Mouse (Mus musculus) stomach, embryonic 16.5 days (tissue): Measurements from ENCODE around the gene March4. TPM values are rescaled to one million over a fixed set of nuclear protein-coding genes. Genes with fewer than 3 reads are reported as not detected.

Experiments
- ATAC-seq: fragments of 200-750 bp; cut with Nextera tagmentation; 2 replicates; pipeline ENCODE4 v1.8.0; 2017; ENCODE audit warnings: moderate number of reproducible peaks, moderate TSS enrichment; ENCODE audit not compliant: insufficient read depth, low FRiP score
- H3K27ac ChIP-seq: fragments of 300-500 bp; sonication (generic); 2 replicates; pipeline ENCODE4 v1.5.1; 2014; ENCODE audit warnings: low read length
- H3K27me3 ChIP-seq: fragments of 300-500 bp; sonication (generic); 2 replicates; pipeline ENCODE4 v1.6.1; 2014; ENCODE audit warnings: low read length, control low read depth, mixed read lengths; ENCODE audit not compliant: control insufficient read depth, insufficient read depth
- H3K36me3 ChIP-seq: fragments of 300-500 bp; sonication (generic); 2 replicates; pipeline ENCODE4 v1.6.1; 2014; ENCODE audit warnings: low read length; ENCODE audit not compliant: control insufficient read depth, insufficient read depth
- H3K4me1 ChIP-seq: fragments of 300-500 bp; sonication (generic); 2 replicates; pipeline ENCODE4 v1.6.1; 2014; ENCODE audit warnings: low read length, control low read depth, mixed read lengths; ENCODE audit not compliant: control insufficient read depth, insufficient read depth
- H3K4me2 ChIP-seq: fragments of 300-500 bp; sonication (generic); 2 replicates; pipeline ENCODE4 v1.6.1; 2014; ENCODE audit warnings: low read depth, low read length, mixed read lengths
- H3K4me3 ChIP-seq: fragments of 300-500 bp; sonication (generic); replicated peaks from 2 replicates; pipeline ENCODE4 v1.5.1; 2014; ENCODE audit warnings: mild to moderate bottlenecking, low read length
- H3K9ac ChIP-seq: fragments of 300-500 bp; sonication (generic); 2 replicates; pipeline ENCODE4 v1.6.1; 2014; ENCODE audit warnings: low read length
- H3K9me3 ChIP-seq: fragments of 300-500 bp; sonication (generic); replicated peaks from 2 replicates; pipeline ENCODE4 v1.6.1; 2016; ENCODE audit warnings: low read length, control low read depth; ENCODE audit not compliant: control insufficient read depth
- WGBS: fragments of 180-500 bp; shearing (Covaris S2); extraction: QIAGEN DNeasy Blood & Tissue Kit; methylation state at CpG from one replicate; pipeline ENCODE4 v1.1.7; 2014; 5-methylcytosine and 5-hydroxymethylcytosine counted together
- polyA plus RNA-seq: library from polyadenylated mRNA; unstranded; fragments of >200 nt; fragmentation: Nextera tagmentation; extraction: Ambion mirVana; gene quantifications from 2 replicates; pipeline ENCODE4 v1.2.1, GENCODE M21; 2015

Gene March4
- polyA plus RNA-seq, 1 experiment from 2014 or later: 0.14 TPM

DNA sequence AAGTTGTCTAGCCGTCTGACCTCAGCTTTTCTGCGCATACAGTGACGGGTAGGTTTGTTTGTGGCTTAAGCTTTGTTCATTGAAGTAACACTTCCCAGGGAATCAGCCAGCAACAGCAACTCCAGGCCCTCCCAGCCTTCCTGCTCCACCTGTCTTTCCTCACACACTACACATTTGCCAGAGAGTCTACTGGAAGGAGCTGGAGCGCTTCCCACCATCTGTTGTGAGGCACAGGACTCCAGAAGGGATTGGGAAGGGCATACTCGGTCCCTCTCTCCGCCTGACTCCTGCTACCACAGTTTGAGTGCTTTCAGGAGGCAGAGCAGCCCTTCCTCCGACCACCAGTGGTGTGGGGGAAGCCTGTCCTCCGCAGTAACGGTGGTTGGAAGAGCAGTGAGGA lies 136.1 kb downstream of the March4 start:
- Histone ChIP-seq H3K9me3 (no peaks in the 10 kb centered on the region), H3K4me2 (no peak overlapping the region), H3K27ac (no peak overlapping the region), H3K4me1 (peaks cover 6% of the 10 kb centered on the region; the same call in 1 of the 2 replicates), H3K4me3 (no peak overlapping the region), H3K36me3 (no peaks in the 10 kb centered on the region), H3K9ac (no peak overlapping the region), H3K27me3 (no peaks in the 10 kb centered on the region)
- ATAC-seq: no peak
- 61% methylated on average over 9 of the region's 9 CpGs for WGBS

DNA sequence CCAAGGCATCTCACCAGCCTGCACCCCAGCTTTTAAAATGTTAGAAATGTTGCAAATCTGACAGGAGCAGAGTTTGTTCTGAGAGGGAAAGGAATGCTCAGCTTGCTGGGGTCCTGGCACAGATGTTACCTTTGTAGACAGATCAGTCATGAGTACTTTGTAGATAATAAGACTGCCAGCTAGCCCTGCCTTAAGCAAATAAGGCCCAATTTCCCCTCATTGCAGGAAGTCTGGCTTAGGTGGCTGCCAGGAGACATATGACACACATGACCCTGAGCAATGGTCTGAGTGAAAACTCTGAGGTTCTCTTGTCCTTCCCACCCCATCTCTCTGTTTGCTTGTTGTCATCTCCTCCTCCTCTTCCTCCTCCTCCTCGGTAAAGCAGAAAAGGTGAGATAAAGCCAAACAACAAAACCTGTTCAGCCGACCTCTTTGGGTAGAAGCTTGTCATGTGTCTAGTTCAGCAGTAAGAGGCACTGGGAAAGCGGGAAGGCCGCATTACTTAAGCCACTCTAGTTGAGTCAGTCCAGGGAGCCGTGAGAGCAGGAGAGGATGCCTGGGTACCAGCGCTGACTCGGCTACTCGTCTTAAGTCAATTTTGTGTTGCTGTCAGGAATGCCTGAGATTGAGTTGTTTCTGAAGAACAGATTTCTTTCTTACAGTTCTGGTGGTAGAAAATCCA lies 136.9 kb downstream of the March4 start:
- peaks cover 6% of the 10 kb centered on the region; the same call in 1 of the 2 replicates for H3K4me1 ChIP-seq
- no peak for ATAC-seq

DNA sequence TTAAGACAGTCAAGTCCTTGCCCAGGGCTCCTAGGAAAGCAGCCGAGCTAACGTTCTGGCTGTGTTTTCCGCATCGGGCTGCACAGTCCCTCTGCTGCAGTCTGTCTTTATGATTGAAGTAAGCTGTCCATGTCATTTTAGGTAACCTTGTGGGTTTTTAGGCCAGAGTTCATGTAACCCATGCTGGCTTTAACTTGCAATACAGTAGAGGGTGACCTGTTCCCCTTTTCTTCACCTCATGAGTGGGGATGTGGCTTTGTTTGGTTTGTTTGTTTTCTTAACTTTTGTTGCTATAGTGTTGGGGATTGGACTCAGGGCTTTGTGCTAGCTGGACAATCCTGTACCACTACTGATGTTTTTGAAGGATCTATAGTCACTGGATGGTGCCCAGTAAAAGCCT lies 146.3 kb downstream of the March4 start:
- 80% methylated on average over 4 of the region's 4 CpGs for WGBS
- Histone ChIP-seq H3K9me3 (no peaks in the 10 kb centered on the region), H3K9ac (no peak overlapping the region), H3K4me2 (no peak overlapping the region), H3K4me1 (no peaks in the 10 kb centered on the region), H3K27me3 (no peaks in the 10 kb centered on the region), H3K4me3 (no peak overlapping the region), H3K36me3 (peaks cover 6% of the 10 kb centered on the region; the same call in 1 of the 2 replicates), H3K27ac (no peak overlapping the region)
- ATAC-seq: no peak

More for the DNA sequence above, 136.9 kb downstream of the March4 start:
- no peaks in the 10 kb centered on the region for H3K9me3 ChIP-seq
- no peak overlapping the region for H3K4me3 ChIP-seq
- H3K9ac ChIP-seq: no peak overlapping the region
- 55% methylated on average over 8 of the region's 8 CpGs for WGBS
- H3K27me3 ChIP-seq: no peaks in the 10 kb centered on the region
- H3K4me2 ChIP-seq: no peak overlapping the region
- H3K36me3 ChIP-seq: peaks cover 7% of the 10 kb centered on the region; the same call in 1 of the 2 replicates
- no peak overlapping the region for H3K27ac ChIP-seq

DNA sequence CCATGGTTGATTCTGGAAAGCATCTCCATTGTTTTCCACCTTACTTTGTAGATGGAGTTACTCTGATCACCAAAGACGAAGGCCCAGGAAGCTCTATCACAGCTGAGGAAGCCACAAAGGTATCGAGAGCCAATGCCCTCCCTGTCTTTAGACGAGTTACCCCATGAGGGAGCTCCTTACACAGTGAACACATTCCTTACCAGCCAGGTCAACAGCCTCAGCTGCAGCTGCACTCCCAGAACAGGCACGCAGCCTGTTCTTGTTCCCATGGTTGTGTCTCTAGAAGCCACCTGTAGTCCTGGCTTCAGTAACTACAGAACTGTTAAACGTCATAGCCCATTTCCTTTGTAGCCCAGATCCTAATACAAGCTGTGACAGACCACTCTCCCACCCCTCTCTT lies 153.1 kb downstream of the March4 start:
- ATAC-seq: no peak
- Histone ChIP-seq H3K9me3 (no peaks in the 10 kb centered on the region), H3K4me3 (no peak overlapping the region), H3K27me3 (no peaks in the 10 kb centered on the region), H3K9ac (no peak overlapping the region), H3K36me3 (no peaks in the 10 kb centered on the region; the same call in 1 of the 2 replicates), H3K4me1 (no peaks in the 10 kb centered on the region), H3K4me2 (no peak overlapping the region), H3K27ac (no peak overlapping the region)
- WGBS: 76% methylated on average over 5 of the region's 5 CpGs

DNA sequence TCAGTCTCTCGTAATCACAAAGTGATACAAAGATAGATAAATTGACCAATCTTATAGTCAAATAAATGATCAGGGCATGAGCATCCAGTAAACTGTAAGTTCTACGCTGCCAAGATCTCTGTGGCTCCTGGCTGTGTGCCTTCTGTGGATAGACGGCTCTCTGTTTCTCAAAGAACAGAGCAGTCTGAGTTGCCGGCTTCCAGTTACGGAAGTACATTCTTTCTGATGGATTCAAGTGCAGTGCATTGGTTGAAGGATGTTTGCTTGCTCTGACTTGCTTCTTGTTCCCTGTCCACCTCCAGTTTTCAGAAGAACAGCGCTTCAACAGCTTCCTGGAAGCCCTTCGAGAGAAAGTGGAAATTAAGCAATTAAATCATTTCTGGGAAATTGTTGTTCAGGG lies 153.7 kb downstream of the March4 start:
- Histone ChIP-seq H3K9ac (no peak overlapping the region), H3K4me3 (no peak overlapping the region), H3K27me3 (no peaks in the 10 kb centered on the region), H3K36me3 (no peaks in the 10 kb centered on the region; the same call in 1 of the 2 replicates), H3K4me1 (no peaks in the 10 kb centered on the region), H3K4me2 (no peak overlapping the region), H3K27ac (no peak overlapping the region), H3K9me3 (no peaks in the 10 kb centered on the region)
- no peak for ATAC-seq
- WGBS: 84% methylated on average over 7 of the region's 7 CpGs

DNA sequence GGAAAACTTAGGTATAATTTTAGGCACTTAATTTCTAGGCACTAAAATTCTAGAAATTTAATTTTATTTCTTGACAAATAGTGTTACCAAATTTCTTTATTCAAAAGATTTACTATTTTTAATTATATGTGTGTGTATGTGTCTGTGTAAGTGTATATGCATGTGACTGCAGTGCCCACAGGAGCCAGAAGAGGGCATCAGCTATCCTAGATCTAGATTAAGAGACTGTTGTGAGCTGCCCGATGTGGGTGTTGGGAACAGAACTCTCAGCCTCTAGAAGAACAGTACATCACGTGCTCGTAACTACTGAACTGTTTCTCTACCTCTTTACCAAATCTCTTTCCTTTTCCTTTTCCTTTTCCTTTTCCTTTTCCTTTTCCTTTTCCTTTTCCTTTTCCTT lies 156.2 kb downstream of the March4 start:
- no peak for ATAC-seq
- Histone ChIP-seq H3K4me1 (no peaks in the 10 kb centered on the region), H3K9me3 (no peaks in the 10 kb centered on the region), H3K27ac (no peak overlapping the region), H3K9ac (no peak overlapping the region), H3K27me3 (no peaks in the 10 kb centered on the region), H3K4me2 (no peak overlapping the region), H3K36me3 (no peaks in the 10 kb centered on the region; the same call in 1 of the 2 replicates), H3K4me3 (no peak overlapping the region)
- WGBS: 97% methylated on average over 3 of the region's 3 CpGs

DNA sequence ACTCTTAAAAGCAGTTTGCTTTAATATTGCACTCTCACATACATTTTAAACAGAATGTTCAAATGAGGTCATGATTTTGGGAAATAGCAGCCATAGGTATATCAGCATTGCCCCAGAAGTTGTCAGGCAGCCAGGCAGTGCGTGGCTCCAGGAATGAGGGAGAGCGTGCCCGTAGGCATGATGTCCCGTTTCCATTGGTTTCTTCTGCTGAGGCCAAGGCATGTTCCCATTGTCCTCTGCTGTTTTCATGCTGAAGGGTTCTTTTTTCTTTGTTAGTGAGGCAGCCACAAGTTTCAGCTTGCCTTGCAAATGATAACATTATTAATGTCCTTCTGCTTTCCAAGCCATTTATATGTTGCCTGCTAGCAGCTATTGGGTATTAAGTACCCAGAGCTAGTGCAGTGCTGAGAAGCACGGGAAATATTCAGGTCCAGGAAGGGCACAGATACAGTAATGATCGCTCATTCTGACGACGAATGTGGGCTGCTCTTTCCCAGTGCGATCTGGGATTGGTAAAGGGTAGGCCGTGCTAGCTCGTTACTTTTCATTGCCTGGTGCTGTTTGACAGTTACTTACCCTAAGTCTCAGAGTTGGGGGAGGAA lies 156.9 kb downstream of the March4 start:
- Histone ChIP-seq H3K27ac (no peak overlapping the region), H3K27me3 (no peaks in the 10 kb centered on the region), H3K4me1 (no peaks in the 10 kb centered on the region), H3K36me3 (no peaks in the 10 kb centered on the region; the same call in 1 of the 2 replicates), H3K4me2 (no peak overlapping the region), H3K4me3 (no peak overlapping the region), H3K9me3 (no peaks in the 10 kb centered on the region), H3K9ac (no peak overlapping the region)
- no peak for ATAC-seq
- WGBS: 88% methylated on average over 11 of the region's 11 CpGs

DNA sequence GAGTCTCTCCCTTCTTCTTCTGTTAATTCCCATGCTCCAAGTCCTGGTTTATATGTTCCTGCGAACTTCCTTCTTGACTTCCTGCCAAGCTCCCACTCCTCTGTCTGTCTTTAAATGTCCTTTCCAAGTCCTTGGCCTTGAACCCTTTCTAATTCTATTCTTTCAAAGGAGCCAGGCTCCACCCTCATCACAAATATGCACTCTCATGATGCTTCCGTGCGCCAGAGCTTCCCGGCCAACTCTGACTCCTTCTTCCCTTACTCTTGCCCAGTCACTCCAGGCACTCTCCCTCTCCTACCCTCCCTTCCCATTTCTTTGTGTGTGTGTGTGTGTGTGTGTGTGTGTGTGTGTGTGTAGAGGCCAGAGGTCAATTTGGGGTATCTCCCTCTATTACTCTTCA lies 158.6 kb downstream of the March4 start:
- no peaks in the 10 kb centered on the region for H3K27me3 ChIP-seq
- H3K36me3 ChIP-seq: no peaks in the 10 kb centered on the region; the same call in 1 of the 2 replicates
- H3K4me2 ChIP-seq: no peak overlapping the region
- H3K27ac ChIP-seq: no peak overlapping the region
- ATAC-seq: no peak
- 67% methylated on average over 4 of the region's 4 CpGs for WGBS
- H3K4me1 ChIP-seq: no peaks in the 10 kb centered on the region
- H3K9me3 ChIP-seq: no peaks in the 10 kb centered on the region
- H3K9ac ChIP-seq: no peak overlapping the region
- no peak overlapping the region for H3K4me3 ChIP-seq
